Mouse (Mus musculus) naive thymus-derived CD4-positive, alpha-beta T cell, adult 5 months (primary cell): ENCODE results near the gene Tagln3. TPM values are rescaled to one million over a fixed set of nuclear protein-coding genes. Genes with fewer than 3 reads are reported as not detected.

Experiments
- polyA plus RNA-seq: library from polyadenylated mRNA; unstranded; fragments of 100-300 nt; shearing (Covaris generic); gene quantifications from one replicate; pipeline ENCODE4 v1.2.1, GENCODE M21; 2017

The Tagln3 gene
- not detected for polyA plus RNA-seq

GRCm38 (mm10) chr16:45724061-45724741 lies at the start of gene Tagln3:
Tagln3 (minus strand) TSS chr16:45724608.

GRCm38 (mm10) chr16:45742615-45743476 lies 18.4 kb upstream of the Tagln3 start, which contains the start of gene Abhd10:
Abhd10 (minus strand) TSS chr16:45742955.

GRCm38 (mm10) chr16:45693558-45693957 lies 30.9 kb downstream of the Tagln3 start, which contains the start of gene Tmprss7:
Tmprss7 (minus strand) TSS chr16:45693658.

Other genes with a start within 250 kb of the Tagln3 start
- gene Gm609, start 231.6 kb downstream of the Tagln3 start, polyA plus RNA-seq, result 0.26 TPM
- gene Gm17783, start 192.6 kb downstream of the Tagln3 start, polyA plus RNA-seq, result not detected
- not detected for gene Slc9c1, start 189.3 kb downstream of the Tagln3 start, polyA plus RNA-seq
- 0.17 TPM for gene Gcsam, start 114.2 kb downstream of the Tagln3 start, polyA plus RNA-seq
- not detected for gene BC016579, start 70.5 kb downstream of the Tagln3 start, polyA plus RNA-seq
- gene Tmprss7, start 30.9 kb downstream of the Tagln3 start, polyA plus RNA-seq, result not detected
- gene Abhd10, start 18.3 kb upstream of the Tagln3 start, polyA plus RNA-seq, result 36.9 TPM
- gene Phldb2, start 229.0 kb upstream of the Tagln3 start, polyA plus RNA-seq, result not detected